Mouse (Mus musculus): ENCODE results near the gene Dusp23.

The Dusp23 gene

DNA sequence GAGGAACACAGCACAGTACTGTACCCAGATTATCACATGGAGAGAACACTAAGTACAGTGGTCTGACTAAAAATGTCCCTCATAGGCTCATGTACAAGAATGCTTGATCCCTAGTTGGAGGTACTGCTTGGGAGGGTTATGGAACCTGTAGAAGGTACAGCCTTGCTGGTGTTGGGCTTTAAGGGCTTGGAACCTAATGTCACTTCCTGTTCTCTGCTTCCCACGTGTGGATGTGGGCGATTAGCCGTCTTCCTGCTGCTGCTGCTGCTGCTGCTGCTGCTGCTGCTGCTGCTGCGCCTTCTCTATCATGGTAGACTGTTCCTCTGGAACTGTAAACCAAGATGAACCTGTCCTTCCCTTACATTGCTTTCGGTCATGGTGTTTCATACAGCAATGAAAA, 9.2 kb downstream of the Dusp23 start:
- in situ Hi-C loops (cut with MboI, MseI) = no loop called here

DNA sequence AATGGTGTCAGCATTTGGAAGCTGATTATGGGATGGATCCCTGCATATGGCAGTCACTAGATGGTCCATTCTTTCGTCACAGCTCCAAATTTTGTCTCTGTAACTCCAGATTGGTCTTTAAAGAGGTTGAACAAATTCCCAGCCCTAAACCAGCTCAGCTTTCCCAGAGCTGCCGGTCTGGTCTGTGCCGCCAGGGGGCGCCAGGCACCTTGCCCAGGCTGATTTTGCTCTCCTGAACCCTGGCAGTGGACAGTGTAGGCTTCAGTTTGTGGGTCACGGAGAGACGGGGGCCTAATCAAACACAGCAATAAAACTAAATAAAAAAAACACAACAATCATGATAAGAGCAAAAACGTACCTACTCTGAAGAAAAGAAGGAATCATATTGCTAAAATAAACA, 13.5 kb downstream of the Dusp23 start:
- in situ Hi-C loops (cut with MboI, MseI) = no loop called here

- in situ Hi-C loops (cut with MboI, MseI) = no loop called here
These were observed 14.6 kb downstream of the Dusp23 start for GRCm38 (mm10) chr1:172618141-172618540.

- in situ Hi-C loops (cut with MboI, MseI) = no loop called here
These were observed 15.2 kb downstream of the Dusp23 start for GRCm38 (mm10) chr1:172617365-172618076.

DNA sequence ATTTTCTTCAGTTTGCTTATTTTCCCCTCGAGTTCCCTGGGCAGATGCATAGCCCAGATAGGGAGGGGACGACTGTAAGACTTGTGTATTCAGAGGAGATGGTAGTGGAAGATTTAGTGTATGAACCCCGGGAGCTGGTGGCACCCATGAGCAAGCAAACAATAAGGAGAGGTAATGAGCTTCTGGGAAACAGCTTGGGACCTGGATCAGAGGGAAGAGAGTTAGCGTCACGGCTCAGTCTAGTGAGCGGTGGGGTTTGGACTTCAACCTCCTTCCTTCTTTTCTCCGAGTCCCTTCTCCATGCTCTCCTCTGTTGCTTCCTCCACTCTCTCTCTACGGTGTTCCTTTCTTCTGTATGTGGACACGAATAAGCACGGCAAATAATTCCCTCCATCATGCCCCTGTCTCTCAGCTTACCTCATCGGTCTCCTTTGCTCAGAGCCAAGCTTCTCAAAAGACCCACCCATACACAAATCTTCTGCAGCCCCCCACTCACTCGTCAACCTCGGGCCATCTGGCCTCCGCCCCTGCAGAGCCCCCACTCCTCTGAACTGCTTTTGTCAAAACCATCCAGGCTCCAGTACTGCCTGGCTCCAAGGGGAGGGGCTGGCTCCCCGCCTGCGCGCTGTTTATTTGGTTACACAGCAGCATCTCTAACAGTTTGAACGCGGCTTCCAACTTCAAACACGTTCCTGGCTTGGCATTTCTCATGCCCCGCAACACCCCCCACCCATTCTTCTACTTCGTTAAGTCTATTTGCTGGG, 16.0 kb downstream of the Dusp23 start:
- in situ Hi-C loops (cut with MboI, MseI) = no loop called here

DNA sequence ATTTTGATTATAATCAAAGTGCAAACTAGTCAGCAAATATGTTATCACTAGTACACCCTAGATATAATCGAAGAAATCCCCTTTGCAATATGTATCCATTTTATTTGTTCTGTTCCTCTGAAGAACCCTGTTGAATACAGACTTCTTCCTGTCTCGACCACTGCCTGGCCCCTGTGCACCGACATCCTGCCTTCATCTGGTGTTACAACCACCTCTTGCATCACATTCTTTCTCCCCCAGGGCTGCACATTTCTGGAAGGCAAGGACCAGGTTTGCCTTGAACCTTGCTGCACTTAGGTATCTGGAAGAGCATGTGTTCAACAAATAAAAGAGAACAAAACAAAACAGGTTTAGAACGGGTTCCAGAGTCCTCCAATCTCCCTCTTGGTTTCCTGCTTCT, 17.4 kb downstream of the Dusp23 start:
- in situ Hi-C loops (cut with MboI, MseI) = no loop called here

GRCm38 (mm10) chr1:172614654-172615053, 18.1 kb downstream of the Dusp23 start:
- in situ Hi-C loops (cut with MboI, MseI) = no loop called here

- in situ Hi-C loops (cut with MboI, MseI) = no loop called here
These were observed 20.0 kb downstream of the Dusp23 start for GRCm38 (mm10) chr1:172612745-172613144.

GRCm38 (mm10) chr1:172611304-172611703, 21.5 kb downstream of the Dusp23 start:
- in situ Hi-C loops (cut with MboI, MseI) = no loop called here

- in situ Hi-C loops (cut with MboI, MseI) = no loop called here
These were observed 30.4 kb downstream of the Dusp23 start, which contains the start of gene Fcrl6 for GRCm38 (mm10) chr1:172602326-172602725. Gene Fcrl6 (minus strand): TSS chr1:172602551.

DNA sequence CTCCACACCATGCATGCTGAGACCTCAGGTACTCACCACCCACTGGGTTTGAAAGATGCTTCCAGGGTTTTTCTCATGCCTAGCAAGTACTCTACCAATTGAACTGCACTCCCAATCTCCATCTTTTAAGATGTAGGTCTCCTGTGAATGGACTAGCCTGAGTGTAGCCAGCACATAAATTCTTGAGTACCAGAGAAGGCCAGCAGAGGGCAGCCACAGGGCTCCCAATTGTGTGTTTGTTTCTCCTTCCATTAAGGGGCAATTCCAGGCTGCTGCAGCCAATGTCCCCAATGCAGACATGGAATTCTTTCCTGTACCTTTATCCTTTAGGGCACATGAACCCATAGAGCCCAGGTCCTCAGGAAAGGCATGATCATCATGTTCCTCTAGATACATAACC, 38.3 kb downstream of the Dusp23 start:
- in situ Hi-C loops (cut with MboI, MseI) = no loop called here

DNA sequence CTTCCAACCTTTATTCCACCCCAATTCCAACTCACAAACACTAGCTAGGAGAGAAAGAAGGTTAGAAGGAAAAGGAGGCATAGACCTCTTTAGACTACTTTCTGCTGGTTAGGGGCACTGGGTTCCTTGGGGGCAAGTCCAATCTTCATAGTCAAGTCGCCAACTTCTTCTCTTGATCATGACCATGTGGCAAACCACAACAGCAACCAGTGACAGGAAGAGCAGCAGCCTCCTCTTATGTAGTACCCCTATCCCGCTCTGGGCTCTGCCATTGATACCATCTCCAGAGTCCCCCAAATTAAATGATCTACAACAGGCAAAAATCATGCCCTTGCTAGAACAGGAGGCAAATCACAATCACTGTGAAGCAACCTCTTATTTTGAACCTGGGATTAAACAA, 38.8 kb downstream of the Dusp23 start:
- in situ Hi-C loops (cut with MboI, MseI) = no loop called here

- in situ Hi-C loops (cut with MboI, MseI) = no loop called here
These were observed 39.4 kb downstream of the Dusp23 start for GRCm38 (mm10) chr1:172593321-172593720.

DNA sequence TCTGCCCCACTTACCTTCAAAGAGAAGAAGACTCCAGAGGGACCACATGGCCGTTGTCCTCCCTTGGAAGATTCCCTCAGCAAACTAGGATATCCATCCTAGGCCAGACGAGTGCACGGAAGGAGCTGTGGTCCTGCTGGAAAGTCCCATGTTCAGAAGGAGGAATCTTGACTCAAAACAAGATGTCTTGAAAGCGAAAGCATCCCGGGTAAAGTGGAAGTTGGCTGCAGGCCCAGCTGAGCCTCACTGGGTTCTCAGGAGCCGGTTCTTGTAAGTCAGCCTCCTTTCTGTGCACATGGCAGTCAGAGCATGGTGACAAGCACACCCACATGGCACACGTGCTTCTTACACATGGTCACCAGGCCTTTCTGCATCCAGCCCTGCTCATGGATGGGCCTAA, 42.4 kb downstream of the Dusp23 start, which contains the start of gene Slamf8:
Gene Slamf8, minus strand, starts transcription at position 184 of the 400 bp plus-strand sequence.
- in situ Hi-C loops (cut with MboI, MseI) = no loop called here

DNA sequence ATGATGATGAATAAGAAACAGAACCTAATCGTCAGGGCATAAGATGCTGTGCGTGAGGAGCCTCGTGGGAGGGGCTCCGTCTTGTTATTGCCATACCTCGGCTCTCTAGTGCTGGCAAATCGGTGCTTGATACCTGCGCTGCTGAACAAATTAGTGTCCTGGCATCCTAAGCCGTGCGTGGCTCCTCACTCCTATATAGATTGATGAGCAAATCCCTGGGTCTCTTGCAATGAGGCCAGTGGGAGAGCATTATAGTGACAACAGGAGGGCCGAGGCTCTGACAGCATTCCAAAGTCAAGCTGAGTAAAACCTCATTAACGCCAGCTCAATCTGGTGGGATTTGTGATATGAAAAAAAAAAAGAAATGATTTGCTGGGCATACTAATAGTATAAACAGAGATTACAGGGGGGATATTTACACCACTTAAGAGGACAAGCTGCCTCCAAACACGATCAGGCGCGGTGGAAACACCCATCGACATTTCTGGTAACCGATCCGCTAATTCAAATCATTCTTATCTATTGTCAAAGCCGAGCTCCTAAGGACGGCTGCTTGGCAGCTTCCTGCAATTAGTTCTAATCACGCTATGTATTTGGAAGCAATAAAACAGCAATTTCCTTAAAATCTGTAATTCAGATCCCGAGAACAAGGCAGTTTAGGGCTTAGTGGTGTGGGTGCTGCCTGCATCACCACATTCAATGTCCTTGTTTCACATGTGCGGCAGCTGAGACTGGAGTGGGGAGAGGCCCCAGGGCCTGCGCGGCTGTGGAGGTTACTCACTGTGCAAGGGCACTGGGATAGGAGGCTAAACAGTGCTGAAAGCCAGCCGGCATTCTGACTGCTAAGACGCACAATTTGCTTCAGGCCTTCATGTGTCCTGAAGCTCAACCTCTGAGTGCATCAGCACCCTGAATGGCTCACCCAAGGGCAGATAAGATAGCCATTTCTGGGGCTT, 46.9 kb downstream of the Dusp23 start:
- in situ Hi-C loops (cut with MboI, MseI) = no loop called here

- in situ Hi-C loops (cut with MboI, MseI) = no loop called here
These were observed 47.7 kb downstream of the Dusp23 start for GRCm38 (mm10) chr1:172585026-172585425.

GRCm38 (mm10) chr1:172584271-172584670, 48.5 kb downstream of the Dusp23 start:
- in situ Hi-C loops (cut with MboI, MseI) = no loop called here

- in situ Hi-C loops (cut with MboI, MseI) = no loop called here
These were observed 50.3 kb downstream of the Dusp23 start for GRCm38 (mm10) chr1:172582436-172582835.

Data from T-helper 2 cell (primary cell).